Mouse (Mus musculus) MEL (cell line): Measurements from ENCODE around the gene Unc80. TPM values are rescaled to one million over a fixed set of nuclear protein-coding genes. Genes with fewer than 3 reads are reported as not detected.

Source experiments
- DNase-seq: peaks from one replicate; pipeline ENCODE4 v3.0.0; 2011; ENCODE audit warnings: low read depth, low spot score
- H3K27ac ChIP-seq: 2 replicates; pipeline ENCODE4 v1.5.1; 2012; ENCODE audit warnings: low read depth, mild to moderate bottlenecking, control low read depth, low read length, moderate library complexity; ENCODE audit not compliant: control insufficient read depth
- H3K27me3 ChIP-seq, 2 experiments: fragments of 150-350 bp in 1 of 2; sonication (generic) in 1 of 2; 2 replicates each; pipeline ENCODE4 v1.6.1; 2012; ENCODE audit warnings: low read length in 2 of 2, mild to moderate bottlenecking in 2 of 2, improper control_type of control experiment in 1 of 2, moderate library complexity in 1 of 2; ENCODE audit not compliant: insufficient read depth in 2 of 2, control insufficient read depth in 1 of 2
- H3K36me3 ChIP-seq, 2 experiments: 2 replicates each; pipeline ENCODE4 v1.6.1; 2012 to 2014; ENCODE audit warnings: low read length in 2 of 2, improper control_type of control experiment in 1 of 2, inconsistent platforms in 1 of 2, mild to moderate bottlenecking in 1 of 2; ENCODE audit not compliant: insufficient read depth in 2 of 2, control insufficient read depth in 1 of 2
- H3K4me1 ChIP-seq, 2 experiments: fragments of 150-350 bp in 1 of 2; sonication (generic) in 1 of 2; 2 replicates each; pipeline ENCODE4 v1.6.1; 2012; ENCODE audit warnings: low read length in 2 of 2, improper control_type of control experiment in 1 of 2, mild to moderate bottlenecking in 1 of 2; ENCODE audit not compliant: insufficient read depth in 2 of 2, control insufficient read depth in 1 of 2
- H3K4me3 ChIP-seq, 2 experiments: fragments of 150-350 bp in 1 of 2; sonication (generic) in 1 of 2; 2 replicates each; pipeline ENCODE4 v1.5.1; 2012; ENCODE audit warnings: low read depth in 2 of 2, low read length in 2 of 2, mild to moderate bottlenecking in 2 of 2, moderate library complexity in 2 of 2, control low read depth in 1 of 2, improper control_type of control experiment in 1 of 2; ENCODE audit not compliant: control insufficient read depth in 1 of 2, insufficient read depth in 1 of 2
- H3K79me2 ChIP-seq: 2 replicates; pipeline ENCODE4 v1.6.1; 2012; ENCODE audit warnings: mild to moderate bottlenecking, low read length, moderate library complexity; ENCODE audit not compliant: control insufficient read depth, poor library complexity, insufficient read depth
- H3K9ac ChIP-seq: 2 replicates; pipeline ENCODE4 v1.6.1; 2012; ENCODE audit warnings: low read depth, mild to moderate bottlenecking, control low read depth, low read length, moderate library complexity; ENCODE audit not compliant: control insufficient read depth, poor library complexity, severe bottlenecking
- H3K9me3 ChIP-seq: fragments of 150-350 bp; sonication (generic); replicated peaks from 2 replicates; pipeline ENCODE4 v1.6.1; 2012; ENCODE audit warnings: mild to moderate bottlenecking, low read length, improper control_type of control experiment, moderate library complexity; ENCODE audit not compliant: insufficient read depth
- CHD2 ChIP-seq: IDR thresholded peaks from 2 replicates; pipeline ENCODE4 v1.6.1; 2011; ENCODE audit warnings: low read length, improper control_type of control experiment
- ELF1 ChIP-seq: IDR thresholded peaks from 2 replicates; pipeline ENCODE4 v1.6.1; 2014; ENCODE audit warnings: low read depth, mild to moderate bottlenecking, inconsistent platforms, low read length, improper control_type of control experiment, moderate library complexity
- EP300 ChIP-seq, 2 experiments: IDR thresholded peaks; 2 replicates each; pipeline ENCODE4 v1.6.1; 2011; ENCODE audit warnings: improper control_type of control experiment in 2 of 2, low read length in 2 of 2, low read depth in 1 of 2, mild to moderate bottlenecking in 1 of 2
- ETS1 ChIP-seq: IDR thresholded peaks from 2 replicates; pipeline ENCODE4 v1.6.1; 2012; ENCODE audit warnings: low read depth, mild to moderate bottlenecking, inconsistent platforms, low read length, improper control_type of control experiment, moderate library complexity
- GABPA ChIP-seq: IDR thresholded peaks from 2 replicates; pipeline ENCODE4 v1.6.1; 2012; ENCODE audit warnings: low read depth, mild to moderate bottlenecking, inconsistent platforms, low read length, improper control_type of control experiment, moderate library complexity
- JUND ChIP-seq: IDR thresholded peaks from 2 replicates; pipeline ENCODE4 v1.6.1; 2011; ENCODE audit warnings: low read depth, mild to moderate bottlenecking, improper control_type of control experiment, low read length
- MAZ ChIP-seq: IDR thresholded peaks from 2 replicates; pipeline ENCODE4 v1.6.1; 2012; ENCODE audit warnings: low read depth, mild to moderate bottlenecking, inconsistent platforms, low read length, improper control_type of control experiment
- MEF2A ChIP-seq: IDR thresholded peaks from 2 replicates; pipeline ENCODE4 v1.6.1; 2014; ENCODE audit warnings: low read depth, mild to moderate bottlenecking, inconsistent platforms, low read length, improper control_type of control experiment; ENCODE audit not compliant: poor library complexity, insufficient replicate concordance, severe bottlenecking; ENCODE audit errors: extremely low read depth
- NELFE ChIP-seq: IDR thresholded peaks from 2 replicates; pipeline ENCODE4 v1.6.1; 2011; ENCODE audit warnings: low read depth, low read length, improper control_type of control experiment
- POLR2AphosphoS5 ChIP-seq: IDR thresholded peaks from 2 replicates; pipeline ENCODE4 v1.6.1; 2012; ENCODE audit warnings: low read depth, borderline replicate concordance, mild to moderate bottlenecking, inconsistent platforms, low read length, moderate library complexity, mixed read lengths
- SIN3A ChIP-seq: IDR thresholded peaks from 2 replicates; pipeline ENCODE4 v1.6.1; 2012; ENCODE audit warnings: low read length, improper control_type of control experiment, inconsistent platforms
- SMC3 ChIP-seq: IDR thresholded peaks from 2 replicates; pipeline ENCODE4 v1.6.1; 2011; ENCODE audit warnings: low read depth, low read length, improper control_type of control experiment
- USF1 ChIP-seq: IDR thresholded peaks from 2 replicates; pipeline ENCODE4 v1.6.1; 2014; ENCODE audit warnings: low read depth, mild to moderate bottlenecking, inconsistent platforms, low read length, improper control_type of control experiment, moderate library complexity
- ZC3H11A ChIP-seq: IDR thresholded peaks from 2 replicates; pipeline ENCODE4 v1.6.1; 2012; ENCODE audit warnings: low read depth, mild to moderate bottlenecking, inconsistent platforms, low read length, improper control_type of control experiment
- ZMIZ1 ChIP-seq: IDR thresholded peaks from 2 replicates; pipeline ENCODE4 v1.6.1; 2012; ENCODE audit warnings: low read depth, mild to moderate bottlenecking, inconsistent platforms, low read length, improper control_type of control experiment, moderate library complexity
- polyA plus RNA-seq, 2 experiments: library from polyadenylated mRNA; stranded (reverse) in 1 of 2; unstranded in 1 of 2; fragments of >175 nt in 1 of 2; fragments of >200 nt in 1 of 2; gene quantifications; 2 replicates each; pipeline versions ENCODE4 v1.2.1 to v1.2.4; 2012; ENCODE audit warnings: low replicate concordance in 2 of 2, low read depth in 1 of 2; ENCODE audit not compliant: insufficient read length in 2 of 2, insufficient read depth in 1 of 2, missing spikeins in 1 of 2
- total RNA-seq: library from RNA; depleted of rRNA; stranded (reverse); fragments of 300-350 nt; gene quantifications from 2 replicates; pipeline ENCODE4 v1.2.3, GENCODE M21; 2012

Unc80 gene
- total and polyA plus RNA-seq, 3 experiments, result not detected

GRCm38 (mm10) chr1:66430962-66431361, 37.2 kb upstream of the Unc80 start:
- H3K79me2 ChIP-seq, result no peaks in the 10 kb centered on the region
- H3K27me3 ChIP-seq, result no peaks in the 10 kb centered on the region
- no peak for DNase-seq
- H3K4me1 ChIP-seq, result no peaks in the 10 kb centered on the region
- no peak overlapping the region for H3K9ac ChIP-seq
- no peak overlapping the region for H3K4me3 ChIP-seq
- no peak overlapping the region for H3K27ac ChIP-seq
- no peaks in the 10 kb centered on the region for H3K9me3 ChIP-seq
- no peaks in the 10 kb centered on the region for H3K36me3 ChIP-seq
- TF ChIP-seq SMC3 (no peak), MAZ (no peak), USF1 (no peak), ELF1 (no peak), GABPA (no peak), SIN3A (no peak), ZC3H11A (no peak), POLR2AphosphoS5 (no peak), CHD2 (no peak), EP300 (IDR thresholded peaks at IDR 0.05; ENCODE audit: low read depth in 1 of 2, low read length in 2 of 2) (no peak), JUND (no peak), MEF2A (no peak)

- TF ChIP-seq ZMIZ1 (no peak), NELFE (no peak)
These were observed 36.7 kb upstream of the Unc80 start for GRCm38 (mm10) chr1:66431472-66431871.

GRCm38 (mm10) chr1:66438069-66438468, 30.1 kb upstream of the Unc80 start:
- no peaks in the 10 kb centered on the region for H3K79me2 ChIP-seq
- H3K9ac ChIP-seq, result no peak overlapping the region
- no peak overlapping the region for H3K4me3 ChIP-seq
- H3K36me3 ChIP-seq, result no peaks in the 10 kb centered on the region
- H3K9me3 ChIP-seq, result no peaks in the 10 kb centered on the region
- no peak overlapping the region for H3K27ac ChIP-seq
- no peaks in the 10 kb centered on the region for H3K27me3 ChIP-seq
- no peak for TF ChIP-seq ETS1
- DNase-seq, result no peak
- H3K4me1 ChIP-seq, result no peaks in the 10 kb centered on the region

More at GRCm38 (mm10) chr1:66431472-66431871, 36.7 kb upstream of the Unc80 start:
- H3K27ac ChIP-seq, result no peak overlapping the region
- H3K9ac ChIP-seq, result no peak overlapping the region
- H3K36me3 ChIP-seq, result no peaks in the 10 kb centered on the region
- DNase-seq, result no peak
- no peak overlapping the region for H3K4me3 ChIP-seq
- no peaks in the 10 kb centered on the region for H3K9me3 ChIP-seq
- no peaks in the 10 kb centered on the region for H3K27me3 ChIP-seq
- H3K79me2 ChIP-seq, result no peaks in the 10 kb centered on the region
- H3K4me1 ChIP-seq, result no peaks in the 10 kb centered on the region
